Comparison of ENCODE assay signal across 8 mouse cellular contexts in the genomic region with DNA sequence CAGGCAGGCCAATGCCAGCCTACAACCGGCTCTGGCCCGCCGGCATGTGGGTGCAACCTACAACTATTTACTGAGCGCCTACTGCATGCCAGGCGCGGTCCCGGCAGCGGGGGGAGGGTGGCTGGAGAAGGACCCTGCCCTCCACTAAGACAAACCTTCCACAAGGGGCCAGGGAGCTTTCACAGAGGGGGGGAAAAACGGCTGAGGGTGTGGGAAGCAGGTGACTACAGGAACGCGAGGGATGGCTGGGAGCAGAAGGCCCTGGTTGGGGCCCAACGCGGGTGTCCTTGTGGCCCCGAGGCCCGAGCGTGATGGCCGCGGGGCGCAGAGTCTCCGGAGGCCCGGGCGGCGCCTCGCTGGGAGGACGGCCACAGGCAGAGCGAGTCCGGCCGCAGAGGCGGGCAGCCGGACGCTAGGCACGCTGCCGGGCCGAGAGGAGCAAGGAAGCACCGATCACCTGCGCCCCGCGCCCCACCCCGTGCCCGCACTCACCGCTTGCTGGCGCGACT. TPM values are rescaled to one million over a fixed set of nuclear protein-coding genes. Genes with fewer than 3 reads are reported as not detected.
A peak's percentile ranks its signal among the peaks of the same experiment; 100 is the strongest.
DNase-seq lines count a peak whose midpoint lies in the region; ATAC-seq and TF ChIP-seq lines count a peak whose summit lies in the region.

No protein-coding gene starts in this region.

- peaks cover 15% of the 10 kb centered on the region for H3K36me3 ChIP-seq in thymus, adult 2 months (ENCODE audit: control insufficient read depth, insufficient read depth, low read length)
- peaks cover 17% of the 10 kb centered on the region for H3K36me3 ChIP-seq in kidney, postnatal 0 days (ENCODE audit: insufficient read depth, low read length)
- H3K36me3 ChIP-seq in lung, postnatal 0 days (ENCODE audit: insufficient read depth, low read length), result peaks cover 29% of the 10 kb centered on the region

- DNase-seq in thymus, adult 2 months, result peak; percentile 46
- DNase-seq in thymus, postnatal 25 days, result no peak
- DNase-seq in cerebellum, adult 2 months, result no peak
- DNase-seq in gastrocnemius, postnatal 25 days, result peak; percentile 54
- DNase-seq in kidney, postnatal 0 days (ENCODE audit: low spot score), result no peak
- DNase-seq in lung, postnatal 0 days (ENCODE audit: low spot score), result peak; percentile 49
- peak; percentile 32 for DNase-seq in right cerebral cortex, postnatal 14 days
- no peak for DNase-seq in spleen, postnatal 14 days (ENCODE audit: low spot score in 2 of 2)

- no peak for TF ChIP-seq EP300 in lung, postnatal 0 days (IDR thresholded peaks at IDR 0.05)

- no peak for TF ChIP-seq CTCF in thymus, adult 2 months (IDR thresholded peaks at IDR 0.05; ENCODE audit: borderline replicate concordance, control insufficient read depth, extremely low read depth, insufficient read depth, low read length, poor library complexity)
- no peak for TF ChIP-seq CTCF in cerebellum, adult 2 months (IDR thresholded peaks at IDR 0.05; ENCODE audit: borderline replicate concordance, insufficient read depth, low read depth, low read length)
- TF ChIP-seq CTCF in kidney, postnatal 0 days (IDR thresholded peaks at IDR 0.05; ENCODE audit: low read depth), result no peak
- no peak for TF ChIP-seq CTCF in lung, postnatal 0 days (IDR thresholded peaks at IDR 0.05)

- H3K4me1 ChIP-seq in thymus, adult 2 months (replicated peaks; ENCODE audit: control insufficient read depth, insufficient read depth, low read length), result peaks cover 12% of the 10 kb centered on the region
- peaks cover 14% of the 10 kb centered on the region for H3K4me1 ChIP-seq in cerebellum, adult 2 months (ENCODE audit: control insufficient read depth, insufficient read depth, low read length)
- H3K4me1 ChIP-seq in kidney, postnatal 0 days (replicated peaks; ENCODE audit: insufficient read depth, low read length), result peaks cover 7% of the 10 kb centered on the region; the same call in 1 of the 2 replicates
- H3K4me1 ChIP-seq in lung, postnatal 0 days (ENCODE audit: insufficient read depth, low read depth, low read length), result peaks cover 14% of the 10 kb centered on the region; the same call in 1 of the 2 replicates

- H3K9ac ChIP-seq in kidney, postnatal 0 days (ENCODE audit: low read depth, low read length), result peak overlapping the region; percentile 92
- peak overlapping the region; percentile 83 for H3K9ac ChIP-seq in lung, postnatal 0 days (replicated peaks; ENCODE audit: low read depth)

- peak overlapping the region; percentile 89 for H3K4me3 ChIP-seq in thymus, adult 2 months (ENCODE audit: control insufficient read depth, insufficient read depth, low read length)
- H3K4me3 ChIP-seq in cerebellum, adult 2 months (replicated peaks; ENCODE audit: insufficient read depth, low read depth, low read length), result peak overlapping the region; percentile 73
- peak overlapping the region; percentile 93 for H3K4me3 ChIP-seq in kidney, postnatal 0 days (replicated peaks; ENCODE audit: low read depth, low read length)
- H3K4me3 ChIP-seq in lung, postnatal 0 days (ENCODE audit: low read depth, low read length), result peak overlapping the region; percentile 90

- TF ChIP-seq POLR2A in thymus, adult 2 months (IDR thresholded peaks at IDR 0.05; ENCODE audit: control insufficient read depth, extremely low read depth, insufficient read depth, low read length, poor library complexity), result no peak
- no peak for TF ChIP-seq POLR2A in cerebellum, adult 2 months (IDR thresholded peaks at IDR 0.05; ENCODE audit: borderline replicate concordance, insufficient read depth, low read length)

- H3K9me3 ChIP-seq in kidney, postnatal 0 days (replicated peaks; ENCODE audit: low read length), result no peaks in the 10 kb centered on the region
- H3K9me3 ChIP-seq in lung, postnatal 0 days (ENCODE audit: low read length), result no peaks in the 10 kb centered on the region

- ATAC-seq in kidney, postnatal 0 days (replicated peaks; ENCODE audit: low FRiP score, low read depth), result peak; percentile 16; the same call in 1 of the 2 replicates
- ATAC-seq in lung, postnatal 0 days, result peak; percentile 16

- H3K4me2 ChIP-seq in kidney, postnatal 0 days (ENCODE audit: low read length), result peak overlapping the region; percentile 86
- peak overlapping the region; percentile 93 for H3K4me2 ChIP-seq in lung, postnatal 0 days (replicated peaks; ENCODE audit: low read depth, low read length)

- WGBS in thymus, adult 2 months, result 1% methylated on average over 43 of the region's 43 CpGs
- WGBS in cerebellum, adult 2 months, result 1% methylated on average over 43 of the region's 43 CpGs
- under 1% methylated on average over 40 of the region's 43 CpGs for whole genome bisulfite sequencing in kidney, postnatal 0 days
- WGBS in lung, postnatal 0 days, result 6% methylated on average over 26 of the region's 43 CpGs

- H3K27me3 ChIP-seq in thymus, adult 2 months (ENCODE audit: control insufficient read depth, insufficient read depth, low read length), result no peaks in the 10 kb centered on the region
- H3K27me3 ChIP-seq in cerebellum, adult 2 months (ENCODE audit: control insufficient read depth, insufficient read depth, low read length), result no peaks in the 10 kb centered on the region
- no peaks in the 10 kb centered on the region for H3K27me3 ChIP-seq in kidney, postnatal 0 days (ENCODE audit: insufficient read depth, low read length)
- no peaks in the 10 kb centered on the region for H3K27me3 ChIP-seq in lung, postnatal 0 days (replicated peaks; ENCODE audit: insufficient read depth, low read length)

- no peak overlapping the region for H3K27ac ChIP-seq in thymus, adult 2 months (ENCODE audit: control insufficient read depth, insufficient read depth, low read length)
- peak overlapping the region; percentile 16 for H3K27ac ChIP-seq in cerebellum, adult 2 months (ENCODE audit: insufficient read depth, low read length)
- peak overlapping the region; percentile 85 for H3K27ac ChIP-seq in kidney, postnatal 0 days
- peak overlapping the region; percentile 90 for H3K27ac ChIP-seq in lung, postnatal 0 days (ENCODE audit: low read length)

RNA-seq across cellular contexts. Expression of a gene that starts 0.4 kb away (rescaled TPM):
- polyA plus RNA-seq in thymus, adult 2 months (2012; rRNA removed), result 65.6 and 77.9 TPM in 2 replicates
- polyA plus RNA-seq in cerebellum, adult 2 months (2012; rRNA removed), result 169 and 186 TPM in 2 replicates
- total RNA-seq in gastrocnemius, postnatal 25 days (2021), result 100 to 1,000 TPM; 150 TPM
- polyA plus RNA-seq in kidney, postnatal 0 days (2015; fragmentation: Nextera tagmentation; extraction: Ambion mirVana), result 91.5 and 95.5 TPM in 2 replicates
- polyA plus RNA-seq in lung, postnatal 0 days (2015; fragmentation: Nextera tagmentation; extraction: Ambion mirVana), result 121 and 126 TPM in 2 replicates

RNA-seq across cellular contexts. Expression of a gene that starts 0.6 kb away (rescaled TPM):
- polyA plus RNA-seq in thymus, adult 2 months (2012; rRNA removed), result 7.1 and 7.4 TPM in 2 replicates
- 5.6 and 6.3 TPM in 2 replicates for polyA plus RNA-seq in cerebellum, adult 2 months (2012; rRNA removed)
- 1 to 10 TPM; 1.4 to 2.5 TPM for total RNA-seq in gastrocnemius, postnatal 25 days (2021)
- polyA plus RNA-seq in kidney, postnatal 0 days (2015; fragmentation: Nextera tagmentation; extraction: Ambion mirVana), result 9.9 and 10.8 TPM in 2 replicates
- polyA plus RNA-seq in lung, postnatal 0 days (2015; fragmentation: Nextera tagmentation; extraction: Ambion mirVana), result 6.8 and 7.4 TPM in 2 replicates

RNA-seq across cellular contexts. Expression of a gene that starts 20.5 kb away (rescaled TPM):
- polyA plus RNA-seq in thymus, adult 2 months (2012; rRNA removed), result 4.6 and 5.5 TPM in 2 replicates
- 0.19 and 0.26 TPM in 2 replicates for polyA plus RNA-seq in cerebellum, adult 2 months (2012; rRNA removed)
- total RNA-seq in gastrocnemius, postnatal 25 days (2021), result not detected
- 2.6 and 2.9 TPM in 2 replicates for polyA plus RNA-seq in kidney, postnatal 0 days (2015; fragmentation: Nextera tagmentation; extraction: Ambion mirVana)
- 0.97 and 1.0 TPM in 2 replicates for polyA plus RNA-seq in lung, postnatal 0 days (2015; fragmentation: Nextera tagmentation; extraction: Ambion mirVana)

RNA-seq across cellular contexts. Expression of a gene that starts 20.7 kb away (rescaled TPM):
- 59.0 and 75.9 TPM in 2 replicates for polyA plus RNA-seq in thymus, adult 2 months (2012; rRNA removed)
- 66.9 and 67.4 TPM in 2 replicates for polyA plus RNA-seq in cerebellum, adult 2 months (2012; rRNA removed)
- total RNA-seq in gastrocnemius, postnatal 25 days (2021), result 10 to 100 TPM; 38.8 to 51.5 TPM
- 136 and 147 TPM in 2 replicates for polyA plus RNA-seq in kidney, postnatal 0 days (2015; fragmentation: Nextera tagmentation; extraction: Ambion mirVana)
- polyA plus RNA-seq in lung, postnatal 0 days (2015; fragmentation: Nextera tagmentation; extraction: Ambion mirVana), result 181 and 187 TPM in 2 replicates

RNA-seq across cellular contexts. Expression of a gene that starts 22.3 kb away (rescaled TPM):
- polyA plus RNA-seq in thymus, adult 2 months (2012; rRNA removed), result 29.8 TPM in 2 replicates
- polyA plus RNA-seq in cerebellum, adult 2 months (2012; rRNA removed), result 5.5 TPM in 2 replicates
- total RNA-seq in gastrocnemius, postnatal 25 days (2021), result 1 to 10 TPM in 1 of 2 experiments, under 1 TPM in 1; 0.38 to 1.1 TPM
- 61.5 and 62.5 TPM in 2 replicates for polyA plus RNA-seq in kidney, postnatal 0 days (2015; fragmentation: Nextera tagmentation; extraction: Ambion mirVana)
- polyA plus RNA-seq in lung, postnatal 0 days (2015; fragmentation: Nextera tagmentation; extraction: Ambion mirVana), result 93.6 and 98.7 TPM in 2 replicates

Comparison
In these comparisons a context has a peak if more than half of its experiments do, and no peak if none do; other contexts are left out.
1. DNase-seq: peak in thymus, adult 2 months (single experiment), gastrocnemius, postnatal 25 days (single experiment), lung, postnatal 0 days (single experiment) and right cerebral cortex, postnatal 14 days (single experiment); none in thymus, postnatal 25 days (single experiment), cerebellum, adult 2 months (0 of 2), kidney, postnatal 0 days (single experiment) and spleen, postnatal 14 days (0 of 2).
2. Peak in every context shown above with its lines, with median percentiles within 50 percentile points of each other: H3K4me3 ChIP-seq.